Mouse (Mus musculus) testis, adult 2 months (tissue): ENCODE results near the gene Pakap.

ENCODE experiments used
- CTCF ChIP-seq: fragments of 200-500 bp; IDR thresholded peaks from 2 replicates; pipeline ENCODE4 v1.5.1; 2012; ENCODE audit warnings: low read depth, mild to moderate bottlenecking, inconsistent platforms, low read length, moderate library complexity; ENCODE audit not compliant: control insufficient read depth, insufficient read depth, insufficient replicate concordance
- POLR2A ChIP-seq: fragments of 200-500 bp; IDR thresholded peaks from 2 replicates; pipeline ENCODE4 v1.6.1; 2012; ENCODE audit warnings: low read depth, mild to moderate bottlenecking, inconsistent platforms, low read length, moderate library complexity; ENCODE audit not compliant: control insufficient read depth

- TF ChIP-seq POLR2A (no peak), CTCF (no peak)
These were observed 57.8 kb downstream of the Pakap start for GRCm38 (mm10) chr4:57625756-57626155.
